Mouse (Mus musculus): ENCODE data around the gene Tbl1x.

DNA sequence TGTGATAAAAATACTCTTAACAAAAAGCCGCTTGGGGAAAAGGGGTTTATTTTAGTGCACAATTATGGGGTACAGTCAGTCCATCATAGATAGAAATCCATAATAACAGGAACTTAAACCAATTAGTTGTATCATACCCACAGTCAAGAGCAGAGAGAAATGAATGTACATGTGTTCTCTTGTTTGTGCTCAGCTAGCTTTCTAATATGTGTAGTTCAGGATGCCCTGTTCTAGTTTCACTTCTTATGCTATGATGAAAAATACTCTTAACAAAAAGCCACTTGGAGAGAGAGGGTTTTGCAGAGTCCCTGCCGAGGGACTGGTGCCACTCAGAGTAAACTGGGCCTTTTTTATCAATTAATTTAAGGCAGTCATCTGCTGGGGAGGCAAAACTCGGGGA lies 101.1 kb downstream of the Tbl1x start:
- TF ChIP-seq FLI1 (IDR thresholded peaks at IDR 0.05; ENCODE audit: low read length): no peak
- no peak for TF ChIP-seq GATA1 (IDR thresholded peaks at IDR 0.05; ENCODE audit: borderline replicate concordance, low read length)
